Mouse (Mus musculus) MEL (cell line): ENCODE measurements around the gene Pde1c. TPM values are rescaled to one million over a fixed set of nuclear protein-coding genes. Genes with fewer than 3 reads are reported as not detected.

Source experiments
- DNase-seq: peaks from one replicate; pipeline ENCODE4 v3.0.0; 2011; ENCODE audit warnings: low read depth, low spot score
- H3K27ac ChIP-seq: 2 replicates; pipeline ENCODE4 v1.5.1; 2012; ENCODE audit warnings: low read depth, mild to moderate bottlenecking, control low read depth, low read length, moderate library complexity; ENCODE audit not compliant: control insufficient read depth
- H3K27me3 ChIP-seq, 2 experiments: fragments of 150-350 bp in 1 of 2; sonication (generic) in 1 of 2; 2 replicates each; pipeline ENCODE4 v1.6.1; 2012; ENCODE audit warnings: low read length in 2 of 2, mild to moderate bottlenecking in 2 of 2, improper control_type of control experiment in 1 of 2, moderate library complexity in 1 of 2; ENCODE audit not compliant: insufficient read depth in 2 of 2, control insufficient read depth in 1 of 2
- H3K36me3 ChIP-seq, 2 experiments: 2 replicates each; pipeline ENCODE4 v1.6.1; 2012 to 2014; ENCODE audit warnings: low read length in 2 of 2, improper control_type of control experiment in 1 of 2, inconsistent platforms in 1 of 2, mild to moderate bottlenecking in 1 of 2; ENCODE audit not compliant: insufficient read depth in 2 of 2, control insufficient read depth in 1 of 2
- H3K4me1 ChIP-seq, 2 experiments: fragments of 150-350 bp in 1 of 2; sonication (generic) in 1 of 2; 2 replicates each; pipeline ENCODE4 v1.6.1; 2012; ENCODE audit warnings: low read length in 2 of 2, improper control_type of control experiment in 1 of 2, mild to moderate bottlenecking in 1 of 2; ENCODE audit not compliant: insufficient read depth in 2 of 2, control insufficient read depth in 1 of 2
- H3K4me3 ChIP-seq, 2 experiments: fragments of 150-350 bp in 1 of 2; sonication (generic) in 1 of 2; 2 replicates each; pipeline ENCODE4 v1.5.1; 2012; ENCODE audit warnings: low read depth in 2 of 2, low read length in 2 of 2, mild to moderate bottlenecking in 2 of 2, moderate library complexity in 2 of 2, control low read depth in 1 of 2, improper control_type of control experiment in 1 of 2; ENCODE audit not compliant: control insufficient read depth in 1 of 2, insufficient read depth in 1 of 2
- H3K79me2 ChIP-seq: 2 replicates; pipeline ENCODE4 v1.6.1; 2012; ENCODE audit warnings: mild to moderate bottlenecking, low read length, moderate library complexity; ENCODE audit not compliant: control insufficient read depth, poor library complexity, insufficient read depth
- H3K9ac ChIP-seq: 2 replicates; pipeline ENCODE4 v1.6.1; 2012; ENCODE audit warnings: low read depth, mild to moderate bottlenecking, control low read depth, low read length, moderate library complexity; ENCODE audit not compliant: control insufficient read depth, poor library complexity, severe bottlenecking
- H3K9me3 ChIP-seq: fragments of 150-350 bp; sonication (generic); replicated peaks from 2 replicates; pipeline ENCODE4 v1.6.1; 2012; ENCODE audit warnings: mild to moderate bottlenecking, low read length, improper control_type of control experiment, moderate library complexity; ENCODE audit not compliant: insufficient read depth
- CHD1 ChIP-seq: IDR thresholded peaks from 2 replicates; pipeline ENCODE4 v1.6.1; 2012; ENCODE audit warnings: low read depth, mild to moderate bottlenecking, inconsistent platforms, low read length, improper control_type of control experiment
- CTCF ChIP-seq, 3 experiments: IDR thresholded peaks in 2 of 3; conservative IDR thresholded peaks in 1 of 3; 2 replicates each; pipeline ENCODE4 v1.5.1; 2011 to 2012; ENCODE audit warnings: low read length in 3 of 3, low read depth in 2 of 3, mild to moderate bottlenecking in 2 of 3, improper control_type of control experiment in 1 of 3, inconsistent platforms in 1 of 3, mixed read lengths in 1 of 3, moderate library complexity in 1 of 3; ENCODE audit not compliant: control insufficient read depth in 1 of 3, insufficient read depth in 1 of 3, poor library complexity in 1 of 3, severe bottlenecking in 1 of 3
- E2F4 ChIP-seq: IDR thresholded peaks from 2 replicates; pipeline ENCODE4 v1.6.1; 2011; ENCODE audit warnings: low read depth, low read length, improper control_type of control experiment, borderline replicate concordance
- ELF1 ChIP-seq: IDR thresholded peaks from 2 replicates; pipeline ENCODE4 v1.6.1; 2014; ENCODE audit warnings: low read depth, mild to moderate bottlenecking, inconsistent platforms, low read length, improper control_type of control experiment, moderate library complexity
- EP300 ChIP-seq, 2 experiments: IDR thresholded peaks; 2 replicates each; pipeline ENCODE4 v1.6.1; 2011; ENCODE audit warnings: improper control_type of control experiment in 2 of 2, low read length in 2 of 2, low read depth in 1 of 2, mild to moderate bottlenecking in 1 of 2
- ETS1 ChIP-seq: IDR thresholded peaks from 2 replicates; pipeline ENCODE4 v1.6.1; 2012; ENCODE audit warnings: low read depth, mild to moderate bottlenecking, inconsistent platforms, low read length, improper control_type of control experiment, moderate library complexity
- GABPA ChIP-seq: IDR thresholded peaks from 2 replicates; pipeline ENCODE4 v1.6.1; 2012; ENCODE audit warnings: low read depth, mild to moderate bottlenecking, inconsistent platforms, low read length, improper control_type of control experiment, moderate library complexity
- HCFC1 ChIP-seq: IDR thresholded peaks from 2 replicates; pipeline ENCODE4 v1.6.1; 2012; ENCODE audit warnings: low read depth, mild to moderate bottlenecking, inconsistent platforms, low read length, improper control_type of control experiment, moderate library complexity
- JUND ChIP-seq: IDR thresholded peaks from 2 replicates; pipeline ENCODE4 v1.6.1; 2011; ENCODE audit warnings: low read depth, mild to moderate bottlenecking, improper control_type of control experiment, low read length
- KAT2A ChIP-seq: conservative IDR thresholded peaks from 2 replicates; pipeline ENCODE4 v1.6.1; 2012; ENCODE audit warnings: low read depth, low read length, improper control_type of control experiment, inconsistent platforms
- MAFK ChIP-seq: IDR thresholded peaks from 2 replicates; pipeline ENCODE4 v1.6.1; 2011; ENCODE audit warnings: low read depth, mild to moderate bottlenecking, low read length, improper control_type of control experiment, borderline replicate concordance
- MAX ChIP-seq: IDR thresholded peaks from 2 replicates; pipeline ENCODE4 v1.6.1; 2011; ENCODE audit warnings: low read length, improper control_type of control experiment
- POLR2A ChIP-seq, 2 experiments: IDR thresholded peaks; 2 replicates each; pipeline ENCODE4 v1.6.1; 2011 to 2012; ENCODE audit warnings: low read length in 2 of 2, mild to moderate bottlenecking in 2 of 2, control low read depth in 1 of 2, improper control_type of control experiment in 1 of 2, low read depth in 1 of 2, moderate library complexity in 1 of 2; ENCODE audit not compliant: control insufficient read depth in 1 of 2, insufficient read depth in 1 of 2, poor library complexity in 1 of 2
- POLR2AphosphoS2 ChIP-seq: IDR thresholded peaks from 2 replicates; pipeline ENCODE4 v1.6.1; 2011; ENCODE audit warnings: low read length, improper control_type of control experiment
- POLR2AphosphoS5 ChIP-seq: IDR thresholded peaks from 2 replicates; pipeline ENCODE4 v1.6.1; 2012; ENCODE audit warnings: low read depth, borderline replicate concordance, mild to moderate bottlenecking, inconsistent platforms, low read length, moderate library complexity, mixed read lengths
- RCOR1 ChIP-seq: IDR thresholded peaks from 2 replicates; pipeline ENCODE4 v1.6.1; 2012; ENCODE audit warnings: low read depth, mild to moderate bottlenecking, inconsistent platforms, low read length, improper control_type of control experiment
- SMC3 ChIP-seq: IDR thresholded peaks from 2 replicates; pipeline ENCODE4 v1.6.1; 2011; ENCODE audit warnings: low read depth, low read length, improper control_type of control experiment
- TAL1 ChIP-seq: IDR thresholded peaks from 2 replicates; pipeline ENCODE4 v1.6.1; 2012; ENCODE audit warnings: mild to moderate bottlenecking, inconsistent platforms, low read length, moderate library complexity, mixed read lengths
- TBP ChIP-seq: IDR thresholded peaks from 2 replicates; pipeline ENCODE4 v1.8.0; 2011; ENCODE audit warnings: low read depth, low read length, improper control_type of control experiment
- TCF12 ChIP-seq: IDR thresholded peaks from 2 replicates; pipeline ENCODE4 v1.6.1; 2014; ENCODE audit warnings: low read depth, mild to moderate bottlenecking, inconsistent platforms, low read length, improper control_type of control experiment, moderate library complexity
- USF2 ChIP-seq, 2 experiments: IDR thresholded peaks; 2 replicates each; pipeline ENCODE4 v1.6.1; 2011 to 2012; ENCODE audit warnings: improper control_type of control experiment in 2 of 2, low read length in 2 of 2, borderline replicate concordance in 1 of 2, inconsistent platforms in 1 of 2, low read depth in 1 of 2, mild to moderate bottlenecking in 1 of 2; ENCODE audit not compliant: insufficient read depth in 1 of 2
- ZNF384 ChIP-seq: IDR thresholded peaks from 2 replicates; pipeline ENCODE4 v1.6.1; 2012; ENCODE audit warnings: low read depth, mild to moderate bottlenecking, inconsistent platforms, low read length, improper control_type of control experiment
- polyA plus RNA-seq, 2 experiments: library from polyadenylated mRNA; stranded (reverse) in 1 of 2; unstranded in 1 of 2; fragments of >175 nt in 1 of 2; fragments of >200 nt in 1 of 2; gene quantifications; 2 replicates each; pipeline versions ENCODE4 v1.2.1 to v1.2.4; 2012; ENCODE audit warnings: low replicate concordance in 2 of 2, low read depth in 1 of 2; ENCODE audit not compliant: insufficient read length in 2 of 2, insufficient read depth in 1 of 2, missing spikeins in 1 of 2
- total RNA-seq: library from RNA; depleted of rRNA; stranded (reverse); fragments of 300-350 nt; gene quantifications from 2 replicates; pipeline ENCODE4 v1.2.3, GENCODE M21; 2012

The Pde1c gene
- total and polyA plus RNA-seq, 3 experiments = not detected

GRCm38 (mm10) chr6:56029986-56030385, 538.9 kb downstream of the Pde1c start:
- Histone ChIP-seq H3K36me3 (no peaks in the 10 kb centered on the region), H3K27ac (no peak overlapping the region), H3K27me3 (no peaks in the 10 kb centered on the region), H3K4me3 (no peak overlapping the region), H3K79me2 (no peaks in the 10 kb centered on the region), H3K9me3 (no peaks in the 10 kb centered on the region), H3K4me1 (no peaks in the 10 kb centered on the region), H3K9ac (no peak overlapping the region)
- no peak for DNase-seq
- TF ChIP-seq KAT2A = no peak
- no peak for TF ChIP-seq JUND
- TF ChIP-seq ZNF384 = no peak
- no peak for TF ChIP-seq SMC3
- TF ChIP-seq E2F4 = no peak
- TF ChIP-seq EP300 (IDR thresholded peaks at IDR 0.05; ENCODE audit: low read depth in 1 of 2, low read length in 2 of 2) = no peak
- no peak for TF ChIP-seq CHD1

GRCm38 (mm10) chr6:56027966-56028365, 540.9 kb downstream of the Pde1c start:
- H3K27ac ChIP-seq = no peak overlapping the region
- H3K4me1 ChIP-seq = no peaks in the 10 kb centered on the region
- no peak overlapping the region for H3K9ac ChIP-seq
- H3K79me2 ChIP-seq = no peaks in the 10 kb centered on the region
- no peaks in the 10 kb centered on the region for H3K9me3 ChIP-seq
- H3K36me3 ChIP-seq = no peaks in the 10 kb centered on the region
- DNase-seq = no peak
- H3K27me3 ChIP-seq = no peaks in the 10 kb centered on the region
- no peak overlapping the region for H3K4me3 ChIP-seq
- TF ChIP-seq POLR2AphosphoS2 (no peak), MAX (no peak), MAFK (no peak), SMC3 (no peak), ZNF384 (no peak), HCFC1 (no peak), JUND (no peak), CTCF (IDR thresholded peaks at IDR 0.05 in 2 of 3, conservative IDR thresholded peaks at IDR 0.05 in 1 of 3; ENCODE audit: control insufficient read depth in 1 of 3, insufficient read depth in 1 of 3, low read depth in 2 of 3, low read length in 3 of 3, poor library complexity in 1 of 3, severe bottlenecking in 1 of 3) (no peak)

- no peak for TF ChIP-seq RCOR1
- TF ChIP-seq CTCF (IDR thresholded peaks at IDR 0.05 in 2 of 3, conservative IDR thresholded peaks at IDR 0.05 in 1 of 3; ENCODE audit: control insufficient read depth in 1 of 3, insufficient read depth in 1 of 3, low read depth in 2 of 3, low read length in 3 of 3, poor library complexity in 1 of 3, severe bottlenecking in 1 of 3) = no peak
- TF ChIP-seq POLR2A (IDR thresholded peaks at IDR 0.05; ENCODE audit: control insufficient read depth in 1 of 2, insufficient read depth in 1 of 2, low read depth in 1 of 2, low read length in 2 of 2, poor library complexity in 1 of 2) = no peak
- no peak for TF ChIP-seq MAX
- no peak for TF ChIP-seq GABPA
- no peak for TF ChIP-seq HCFC1
- no peak for TF ChIP-seq TCF12
- TF ChIP-seq MAFK = no peak
- TF ChIP-seq SMC3 = no peak
- no peak for TF ChIP-seq TAL1
- TF ChIP-seq ELF1 = no peak
- no peak for TF ChIP-seq ETS1
- TF ChIP-seq E2F4 = no peak
- TF ChIP-seq USF2 (IDR thresholded peaks at IDR 0.05; ENCODE audit: borderline replicate concordance in 1 of 2, insufficient read depth in 1 of 2, low read depth in 1 of 2, low read length in 2 of 2) = no peak
- TF ChIP-seq POLR2AphosphoS5 = no peak
- TF ChIP-seq TBP = no peak
- TF ChIP-seq, all 39 proteins: peak for 0
- Histone ChIP-seq H3K4me3 (no peak overlapping the region), H3K27me3 (no peaks in the 10 kb centered on the region), H3K79me2 (no peaks in the 10 kb centered on the region), H3K36me3 (no peaks in the 10 kb centered on the region), H3K4me1 (no peaks in the 10 kb centered on the region), H3K9me3 (no peaks in the 10 kb centered on the region), H3K27ac (no peak overlapping the region), H3K9ac (no peak overlapping the region)
- DNase-seq = no peak
Measured at GRCm38 (mm10) chr6:56027318-56027717, 541.6 kb downstream of the Pde1c start.
